Mouse (Mus musculus) spleen, adult 2 months (tissue): ENCODE results near the gene Crxos.

Source experiments
- CTCF ChIP-seq: fragments of 200-500 bp; IDR thresholded peaks from 2 replicates; pipeline ENCODE4 v1.5.1; 2011; ENCODE audit warnings: mild to moderate bottlenecking, inconsistent platforms; ENCODE audit not compliant: insufficient read depth, insufficient read length, insufficient replicate concordance; ENCODE audit errors: extremely low read depth
- POLR2A ChIP-seq: fragments of 200-500 bp; IDR thresholded peaks from 2 replicates; pipeline ENCODE4 v1.6.1; 2011; ENCODE audit warnings: low read depth, low read length, inconsistent platforms

GRCm38 (mm10) chr7:15906602-15907001 lies 24.2 kb downstream of the Crxos start:
- no peak for TF ChIP-seq POLR2A
- TF ChIP-seq CTCF = no peak
